Mouse (Mus musculus) cerebellum, adult 2 months (tissue): ENCODE results near the gene Teddm2. TPM values are rescaled to one million over a fixed set of nuclear protein-coding genes. Genes with fewer than 3 reads are reported as not detected.
A peak's percentile ranks its signal among the peaks of the same experiment; 100 is the strongest.

Source experiments
- DNase-seq, 2 experiments: peaks; one replicate each; pipeline ENCODE4 v3.0.0; 2021
- H3K27ac ChIP-seq: fragments of 200-500 bp; 2 replicates; pipeline ENCODE4 v1.5.1; 2012; ENCODE audit warnings: low read length, control low read depth, inconsistent platforms; ENCODE audit not compliant: insufficient read depth
- H3K27me3 ChIP-seq: fragments of 200-500 bp; 2 replicates; pipeline ENCODE4 v1.6.1; 2012; ENCODE audit warnings: inconsistent platforms, mild to moderate bottlenecking, low read length, moderate library complexity; ENCODE audit not compliant: control insufficient read depth, insufficient read depth
- H3K4me1 ChIP-seq: fragments of 200-500 bp; 2 replicates; pipeline ENCODE4 v1.6.1; 2011; ENCODE audit warnings: low read length; ENCODE audit not compliant: control insufficient read depth, insufficient read depth
- H3K4me3 ChIP-seq: fragments of 200-500 bp; replicated peaks from 2 replicates; pipeline ENCODE3; 2011; ENCODE audit warnings: mild to moderate bottlenecking, low read depth, low read length, control low read depth; ENCODE audit not compliant: insufficient read depth
- CTCF ChIP-seq: fragments of 200-500 bp; IDR thresholded peaks from 2 replicates; pipeline ENCODE4 v1.5.1; 2011; ENCODE audit warnings: low read depth, mild to moderate bottlenecking, control low read depth, low read length, moderate library complexity, borderline replicate concordance; ENCODE audit not compliant: insufficient read depth
- POLR2A ChIP-seq: fragments of 200-500 bp; IDR thresholded peaks from 2 replicates; pipeline ENCODE4 v1.6.1; 2011; ENCODE audit warnings: low read length, control low read depth, borderline replicate concordance; ENCODE audit not compliant: insufficient read depth
- WGBS: fragments of 180-500 bp; shearing (Covaris S2); methylation state at CpG from one replicate; pipeline ENCODE4 v1.1.7; 2018; 5-methylcytosine and 5-hydroxymethylcytosine counted together
- polyA plus RNA-seq: library from polyadenylated mRNA; depleted of rRNA; stranded (reverse); fragments of >200 nt; gene quantifications from 2 replicates; pipeline ENCODE4 v1.2.3, GENCODE M21; 2012; rRNA removed

The Teddm2 gene
- polyA plus RNA-seq, 1 experiment, result 0.87 TPM

DNA sequence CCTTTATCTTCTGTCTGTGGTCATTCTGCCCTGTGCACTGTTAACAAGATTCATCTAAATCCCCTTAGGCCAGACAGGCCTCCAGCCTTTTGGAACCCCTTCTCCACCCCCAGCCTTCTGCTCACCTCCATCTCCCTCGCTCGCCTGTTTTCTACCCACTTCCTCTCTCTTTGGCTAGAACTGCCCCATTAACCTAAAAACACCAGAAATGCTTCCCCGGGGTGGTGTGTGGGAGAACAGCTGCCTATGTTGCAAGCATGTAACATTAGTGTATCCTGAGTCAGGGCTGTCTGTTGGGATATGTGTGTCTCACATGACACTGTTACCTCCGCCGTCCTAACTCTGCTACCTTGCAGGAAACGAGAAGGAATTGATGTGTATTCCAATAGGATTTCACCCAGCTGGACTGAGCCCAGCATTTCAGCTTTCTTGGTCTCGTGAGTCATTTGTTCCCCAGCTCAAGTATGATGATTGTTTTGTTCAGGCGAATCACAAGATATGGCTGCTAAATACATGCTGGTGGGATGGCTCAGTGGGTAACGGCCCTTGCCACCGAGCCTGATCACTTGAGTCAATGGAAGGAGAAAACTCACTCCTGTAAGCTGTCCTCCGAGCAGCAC is 57.8 kb downstream of the Teddm2 start:
- no peak overlapping the region for H3K27ac ChIP-seq
- no peaks in the 10 kb centered on the region for H3K27me3 ChIP-seq
- DNase-seq, result no peak
- H3K4me1 ChIP-seq, result no peaks in the 10 kb centered on the region
- no peak overlapping the region for H3K4me3 ChIP-seq
- WGBS, result 82% methylated on average over 11 of the region's 11 CpGs
- TF ChIP-seq CTCF, result no peak
- no peak for TF ChIP-seq POLR2A

DNA sequence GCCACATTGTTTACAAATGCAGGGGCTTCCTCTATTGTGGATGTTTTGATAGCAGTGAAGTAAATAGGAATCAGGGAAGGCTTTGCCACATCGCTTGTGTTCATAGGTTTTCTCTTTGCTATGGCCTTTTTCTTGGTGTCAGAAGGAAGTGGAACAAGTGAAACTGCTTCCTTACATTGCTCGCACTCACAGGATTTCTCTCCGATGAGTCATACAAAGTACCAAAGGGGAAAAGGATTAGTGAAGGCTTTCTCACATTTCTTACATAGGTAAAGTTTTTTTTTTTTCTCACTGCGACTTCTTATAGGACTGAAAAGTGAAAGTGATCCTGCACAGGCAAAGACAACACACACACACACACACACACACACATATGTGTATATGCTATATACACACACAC is 64.0 kb downstream of the Teddm2 start:
- DNase-seq, result no peak
- Histone ChIP-seq H3K4me3 (no peak overlapping the region), H3K27ac (no peak overlapping the region), H3K4me1 (no peaks in the 10 kb centered on the region), H3K27me3 (no peaks in the 10 kb centered on the region)
- TF ChIP-seq POLR2A, result no peak
- TF ChIP-seq CTCF, result no peak
- 91% methylated on average over 4 of the region's 4 CpGs for WGBS

DNA sequence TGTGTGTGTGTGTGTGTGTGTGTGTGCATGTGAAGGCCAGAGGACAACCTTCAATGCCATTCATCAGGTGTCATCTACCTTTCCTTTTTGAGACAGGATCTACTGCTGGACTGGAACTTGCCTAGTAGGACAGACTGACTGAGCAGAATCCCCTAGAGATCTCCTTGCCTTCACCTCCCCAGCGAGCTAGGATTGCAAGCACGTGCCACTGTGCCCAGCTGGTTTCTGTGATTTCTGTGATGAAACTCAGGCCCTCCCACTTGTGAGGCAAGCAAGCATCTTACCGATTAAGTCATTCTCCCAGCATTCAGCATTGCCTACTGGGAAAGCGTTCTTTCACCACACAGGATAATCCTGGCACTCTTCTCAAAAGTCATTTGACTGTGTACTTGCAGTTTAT is 69.3 kb downstream of the Teddm2 start:
- TF ChIP-seq CTCF, result no peak
- TF ChIP-seq POLR2A, result no peak

GRCm38 (mm10) chr1:153820216-153820615 is 79.8 kb downstream of the Teddm2 start:
- Histone ChIP-seq H3K27me3 (no peaks in the 10 kb centered on the region), H3K27ac (no peak overlapping the region), H3K4me1 (no peaks in the 10 kb centered on the region), H3K4me3 (no peak overlapping the region)
- WGBS, result 12% methylated on average over 3 of the region's 3 CpGs
- DNase-seq, result no peak
- TF ChIP-seq CTCF, result no peak

More for the DNA sequence above, 69.3 kb downstream of the Teddm2 start:
- DNase-seq, result no peak
- no peak overlapping the region for H3K27ac ChIP-seq
- H3K4me1 ChIP-seq, result no peaks in the 10 kb centered on the region
- no peak overlapping the region for H3K4me3 ChIP-seq
- WGBS, result 74% methylated on average over 4 of the region's 4 CpGs
- H3K27me3 ChIP-seq, result no peaks in the 10 kb centered on the region

- Histone ChIP-seq H3K4me1 (no peaks in the 10 kb centered on the region), H3K4me3 (no peak overlapping the region), H3K27ac (no peak overlapping the region), H3K27me3 (no peaks in the 10 kb centered on the region)
- no peak for TF ChIP-seq POLR2A
- TF ChIP-seq CTCF, result no peak
- no peak for DNase-seq
- 51% methylated on average over 2 of the region's 2 CpGs for WGBS
These were observed 85.8 kb downstream of the Teddm2 start for GRCm38 (mm10) chr1:153814278-153814677.

DNA sequence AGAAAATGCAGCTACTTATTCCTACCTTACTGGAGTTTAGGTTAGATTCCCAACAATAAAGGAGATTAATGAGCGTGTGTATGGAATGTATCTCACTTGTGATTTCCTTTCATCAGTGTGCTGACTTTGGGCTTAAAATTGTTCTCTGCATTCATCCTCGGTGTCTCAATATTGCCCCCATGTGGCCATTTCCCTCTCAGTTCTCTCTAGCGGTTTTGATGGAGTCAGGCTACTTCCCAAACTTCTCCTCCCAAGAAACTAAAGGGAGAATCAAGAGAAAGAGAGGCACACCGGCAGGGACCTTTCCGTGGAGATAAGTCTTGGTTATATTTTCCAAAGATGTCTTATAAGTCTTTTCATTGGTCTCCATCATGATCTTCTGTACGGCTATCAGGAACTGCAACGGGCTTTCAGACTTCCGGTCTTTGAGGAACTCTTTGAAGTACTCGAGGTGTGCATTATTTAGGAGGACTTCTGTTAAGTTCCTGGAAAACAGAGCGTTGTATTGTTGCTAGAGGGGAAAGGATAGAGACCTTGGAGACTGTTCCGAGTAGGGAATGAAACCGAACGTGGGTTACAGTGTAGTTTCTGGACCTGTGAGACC is 92.5 kb downstream of the Teddm2 start:
- no peak overlapping the region for H3K27ac ChIP-seq
- DNase-seq, result peak; percentile 18 to 24
- H3K27me3 ChIP-seq, result no peaks in the 10 kb centered on the region
- H3K4me1 ChIP-seq, result no peaks in the 10 kb centered on the region
- H3K4me3 ChIP-seq, result no peak overlapping the region
- no peak for TF ChIP-seq POLR2A
- peak; percentile 38; the same call in 1 of the 2 replicates for TF ChIP-seq CTCF
- WGBS, result 57% methylated on average over 13 of the region's 13 CpGs

DNA sequence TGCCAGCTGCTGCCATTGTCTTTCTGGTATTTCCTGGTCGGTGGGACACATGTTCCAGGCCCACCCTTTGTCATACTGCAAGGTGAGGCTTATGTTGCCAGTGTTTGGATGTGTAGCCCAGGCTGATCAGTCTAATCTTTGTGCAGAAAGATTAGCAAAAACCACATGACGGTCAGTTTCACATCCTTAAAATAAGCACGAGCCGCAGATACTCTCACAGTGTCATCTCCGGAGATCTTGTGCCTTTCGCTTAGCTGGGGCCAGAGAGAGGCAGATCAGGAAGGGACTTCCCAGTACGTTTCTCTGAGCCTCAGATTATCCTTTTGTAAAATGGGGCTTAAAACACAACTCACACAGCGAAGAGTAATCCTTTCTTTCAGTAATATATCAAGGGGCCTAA is 96.5 kb downstream of the Teddm2 start:
- Histone ChIP-seq H3K4me1 (no peaks in the 10 kb centered on the region), H3K27ac (no peak overlapping the region), H3K27me3 (no peaks in the 10 kb centered on the region), H3K4me3 (no peak overlapping the region)
- WGBS, result 84% methylated on average over 8 of the region's 8 CpGs
- TF ChIP-seq POLR2A (no peak), CTCF (no peak)
- no peak for DNase-seq

GRCm38 (mm10) chr1:153802691-153803090 is 97.3 kb downstream of the Teddm2 start:
- H3K4me3 ChIP-seq, result no peak overlapping the region
- no peaks in the 10 kb centered on the region for H3K4me1 ChIP-seq
- H3K27me3 ChIP-seq, result no peaks in the 10 kb centered on the region
- no peak overlapping the region for H3K27ac ChIP-seq
- no peak for DNase-seq
- no peak for TF ChIP-seq CTCF
- no peak for TF ChIP-seq POLR2A
- WGBS, result 83% methylated on average over 7 of the region's 7 CpGs

Other genes starting within 250 kb of the Teddm2 start
- 371 and 430 TPM in 2 replicates for gene Rgs8, start 247.2 kb downstream of the Teddm2 start, polyA plus RNA-seq
- gene Rgs16, start 159.9 kb downstream of the Teddm2 start, polyA plus RNA-seq, result 12.2 and 12.7 TPM in 2 replicates
- 3.8 and 3.9 TPM in 2 replicates for gene Rnasel, start 150.8 kb downstream of the Teddm2 start, polyA plus RNA-seq
- gene Rgsl1, start 56.1 kb downstream of the Teddm2 start, polyA plus RNA-seq, result 0.70 and 0.78 TPM in 2 replicates
- gene Teddm1b, start 25.9 kb downstream of the Teddm2 start, polyA plus RNA-seq, result not detected in 2 replicates
- not detected in 2 replicates for gene Teddm1a, start 8.5 kb downstream of the Teddm2 start, polyA plus RNA-seq
- 1,343 and 1,402 TPM in 2 replicates for gene Glul, start 284 bp downstream of the Teddm2 start, polyA plus RNA-seq